Mouse (Mus musculus) embryonic fibroblast, embryonic 13.5 days (primary cell): Measurements from ENCODE around the gene Adcyap1.

ENCODE experiments used
- CTCF ChIP-seq: IDR thresholded peaks from 2 replicates; pipeline ENCODE4 v1.5.1; 2011; ENCODE audit warnings: mild to moderate bottlenecking, control low read depth, low read length, moderate library complexity, borderline replicate concordance; ENCODE audit not compliant: insufficient read depth
- POLR2A ChIP-seq: IDR thresholded peaks from 2 replicates; pipeline ENCODE4 v1.6.1; 2011; ENCODE audit warnings: low read depth, mild to moderate bottlenecking, control low read depth, low read length, moderate library complexity

DNA sequence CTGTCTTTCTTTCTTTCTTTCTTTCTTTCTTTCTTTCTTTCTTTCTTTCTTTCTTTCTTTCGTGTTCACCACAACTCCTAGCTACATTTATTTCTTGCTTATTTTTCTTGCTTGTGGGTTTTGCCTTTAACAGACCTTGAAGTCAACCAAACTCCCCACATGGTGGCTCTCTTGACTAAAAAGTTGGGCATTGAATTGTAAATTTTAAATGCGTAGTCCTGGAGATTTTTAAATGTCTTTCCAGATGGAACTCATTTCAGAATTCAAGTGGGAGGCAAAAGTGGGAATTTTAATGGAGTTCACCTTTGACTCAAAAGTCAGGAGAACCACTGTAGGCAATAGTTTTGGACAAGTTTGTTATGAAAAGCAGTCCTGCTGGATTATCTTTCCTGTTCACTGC is 2.0 kb upstream of the Adcyap1 start:
- no peak for TF ChIP-seq CTCF
- no peak for TF ChIP-seq POLR2A
